Mouse (Mus musculus) adrenal gland, postnatal 14 days (tissue): ENCODE data around the gene Bcas2. TPM values are rescaled to one million over a fixed set of nuclear protein-coding genes. Genes with fewer than 3 reads are reported as not detected.
A peak's percentile ranks its signal among the peaks of the same experiment; 100 is the strongest.
"Not testable (repeated sequence)": the region's sequence is repeated elsewhere in the genome, so short reads cannot be mapped to it uniquely, and the experiment has no call there.

Source experiments
- DNase-seq: peaks from one replicate; pipeline ENCODE4 v3.0.0; 2021; ENCODE audit warnings: mixed read lengths
- total RNA-seq: library from RNA; stranded (reverse); gene quantifications from 2 replicates; pipeline ENCODE4 v1.2.3, GENCODE M21; 2021

Gene Bcas2
- total RNA-seq, 1 experiment from 2014 or later = 50.4 TPM

DNA sequence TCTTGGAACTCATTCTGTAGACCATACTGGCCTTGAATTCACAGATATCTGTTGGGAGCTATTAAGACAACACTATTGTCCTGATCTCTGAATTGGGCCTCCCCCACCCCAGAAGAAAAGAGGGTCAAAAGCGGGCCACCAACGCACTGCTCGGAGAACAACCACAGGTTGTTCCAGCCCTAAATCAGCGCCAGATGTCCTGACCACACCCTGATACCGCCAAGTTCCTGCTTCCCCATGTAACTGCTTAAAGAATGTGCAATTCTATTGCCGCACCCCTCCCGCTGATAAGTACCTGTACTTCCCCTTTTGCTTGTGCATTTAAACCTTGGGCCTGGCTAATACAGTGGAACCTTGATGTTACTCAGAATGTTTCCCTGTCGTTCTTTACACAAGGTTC is 43.9 kb downstream of the Bcas2 start:
- DNase-seq = not testable (repeated sequence)

DNA sequence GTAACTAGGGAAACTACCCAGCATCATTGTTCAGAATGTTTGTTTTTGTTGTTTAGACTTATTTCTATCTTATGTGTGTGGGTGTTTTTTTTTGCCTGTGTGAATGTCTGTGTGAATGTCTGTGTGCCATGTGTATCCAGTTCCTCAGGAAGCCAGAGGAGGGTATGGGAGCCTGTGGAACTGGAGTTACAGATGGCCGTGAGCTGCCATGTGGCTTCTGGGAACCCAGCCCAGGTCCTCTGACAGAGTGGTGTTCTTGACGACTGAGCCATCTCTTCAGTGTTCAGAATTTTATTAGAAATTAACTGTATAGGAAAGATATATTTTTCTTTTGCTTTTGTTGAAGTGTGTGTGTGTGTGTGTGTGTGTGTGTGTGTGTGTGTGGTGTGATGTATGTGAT is 50.0 kb downstream of the Bcas2 start:
- DNase-seq = no peak

DNA sequence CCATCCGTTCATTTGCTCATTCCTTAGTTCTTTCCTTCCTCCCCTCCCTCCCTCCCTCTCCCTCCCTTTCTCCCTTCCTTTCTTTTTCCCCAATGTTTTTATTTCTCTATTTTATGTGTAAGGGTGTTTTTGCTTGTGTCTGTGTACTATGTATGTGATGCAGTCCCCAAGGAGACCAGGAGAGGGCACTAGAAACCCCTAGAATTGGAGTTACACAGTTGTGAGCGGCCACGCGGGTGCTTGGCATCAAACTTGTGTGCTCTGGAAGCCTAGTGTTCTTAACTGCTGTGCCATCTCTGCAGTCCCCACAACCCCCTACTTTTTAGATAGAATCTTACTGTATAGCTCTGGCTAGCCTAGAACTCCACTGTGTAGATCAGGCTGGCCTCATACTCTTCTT is 52.3 kb downstream of the Bcas2 start:
- peak; percentile 23 for DNase-seq

DNA sequence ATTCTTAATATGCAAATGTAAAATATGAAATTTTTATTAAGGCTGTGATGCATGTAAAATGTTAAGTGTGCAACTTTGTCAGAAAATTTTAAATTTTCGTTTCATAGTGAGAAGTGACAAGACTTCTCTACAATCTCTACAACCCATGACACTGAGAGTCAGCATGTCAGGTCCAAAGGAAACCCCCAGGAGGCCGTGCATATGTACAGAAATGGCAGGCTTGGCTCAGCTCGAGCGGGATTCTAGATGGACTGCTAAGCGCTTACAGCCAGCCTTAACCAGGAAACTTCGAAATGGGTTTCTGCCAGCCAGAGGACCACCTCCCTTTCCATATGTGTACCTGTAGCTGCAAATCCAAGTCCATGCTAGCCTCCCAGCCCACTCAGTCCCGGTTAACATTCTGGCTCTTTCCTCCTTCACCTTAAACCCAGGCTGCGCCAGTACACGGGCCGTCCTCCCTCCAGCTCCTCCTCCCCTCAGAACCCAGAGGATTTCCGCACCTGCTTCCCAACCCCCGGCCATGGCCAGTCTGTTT is 52.8 kb downstream of the Bcas2 start:
- DNase-seq = no peak

DNA sequence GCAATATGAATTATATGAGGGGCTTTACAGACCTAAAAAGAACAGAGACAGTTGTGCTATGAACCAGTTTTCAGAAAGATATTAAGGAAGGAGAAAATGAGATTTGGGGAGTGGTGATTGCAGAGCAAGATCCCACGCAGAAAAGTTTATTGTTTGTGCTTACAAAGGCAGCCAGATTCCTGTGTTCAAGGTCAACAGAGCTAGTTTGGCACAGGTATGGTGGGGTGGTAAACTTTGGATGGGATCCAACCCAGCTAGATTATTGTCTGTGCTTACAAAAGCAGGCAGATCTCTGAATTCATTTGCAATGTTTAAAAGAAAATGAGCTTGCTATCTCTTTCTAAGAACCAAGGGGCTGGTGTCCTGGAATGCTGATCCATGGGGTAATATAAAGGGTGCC is 56.3 kb downstream of the Bcas2 start:
- no peak for DNase-seq

Other genes starting within 250 kb of the Bcas2 start
- gene Sycp1, start 235.6 kb upstream of the Bcas2 start, total RNA-seq = 0.11 TPM in 1 of 2 replicates, not detected in the other
- 0.11 and 0.33 TPM in 2 replicates for gene Nr1h5, start 207.5 kb upstream of the Bcas2 start, total RNA-seq
- gene Sike1, start 175.9 kb upstream of the Bcas2 start, total RNA-seq = 67.6 and 81.5 TPM in 2 replicates
- gene Csde1, start 151.2 kb upstream of the Bcas2 start, total RNA-seq = 342 and 351 TPM in 2 replicates
- gene Nras, start 113.4 kb upstream of the Bcas2 start, total RNA-seq = 57.4 and 65.0 TPM in 2 replicates
- 0.56 TPM in 1 of 2 replicates, not detected in the other for gene Ampd1, start 97.6 kb upstream of the Bcas2 start, total RNA-seq
- gene Dennd2c, start 69.1 kb upstream of the Bcas2 start, total RNA-seq = 2.0 and 3.0 TPM in 2 replicates
- 32.6 and 33.5 TPM in 2 replicates for gene Trim33, start 107.6 kb downstream of the Bcas2 start, total RNA-seq